Mouse (Mus musculus): ENCODE measurements at regions not wholly inside any gene's neighbourhood (a gene's known extent, or its start where the extent isn't known, plus 50 kb on each side); places are given as distances from the start of the nearest gene placed in this dataset.

- TF ChIP-seq POLR2A (IDR thresholded peaks at IDR 0.05; ENCODE audit: borderline replicate concordance, low read depth, low read length) (no peak), CTCF (IDR thresholded peaks at IDR 0.05; ENCODE audit: low read depth, low read length) (no peak)
Observed at GRCm38 (mm10) chr12:73491370-73491769, 54.8 kb downstream of the Tmem30b start.

Data from bone marrow macrophage, adult 2 months (primary cell).